Mouse (Mus musculus): Measurements from ENCODE around the gene Kin. TPM values are rescaled to one million over a fixed set of nuclear protein-coding genes. Genes with fewer than 3 reads are reported as not detected.

Gene Kin
- polyA plus RNA-seq, 1 experiment from 2014 or later, result 18.2 TPM

DNA sequence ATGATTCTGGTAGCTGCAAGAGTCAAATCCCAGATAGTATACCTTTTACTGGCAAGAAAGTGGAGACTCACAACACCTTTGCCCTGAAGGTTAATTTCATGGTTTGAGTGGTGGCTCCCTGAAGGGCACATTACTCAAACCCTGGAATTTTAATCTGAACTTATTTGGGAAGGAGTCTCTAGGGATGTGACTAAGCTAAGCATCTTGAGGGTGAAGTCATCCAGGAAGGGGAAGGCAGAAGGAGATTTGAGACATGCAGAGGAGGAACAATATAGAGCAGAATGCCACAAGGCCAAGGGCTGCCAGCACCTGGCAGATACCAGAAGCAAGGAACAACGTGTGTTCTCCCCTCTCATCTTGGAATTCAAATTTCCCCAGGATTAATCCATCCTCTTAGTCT, 38.4 kb downstream of the Kin start:
- no peak overlapping the region for H3K9ac ChIP-seq
- no peak overlapping the region for H3K27ac ChIP-seq (replicated peaks)
- H3K27me3 ChIP-seq (replicated peaks), result no peaks in the 10 kb centered on the region
- no peaks in the 10 kb centered on the region for H3K36me3 ChIP-seq
- ATAC-seq (ENCODE audit: extremely low read depth, insufficient number of reproducible peaks, low FRiP score, low TSS enrichment), result no peak
- no peaks in the 10 kb centered on the region for H3K9me3 ChIP-seq
- WGBS, result 36% methylated on average over 1 of the region's 1 CpGs
- no peak overlapping the region for H3K4me2 ChIP-seq
- no peak overlapping the region for H3K4me3 ChIP-seq
- H3K4me1 ChIP-seq, result no peaks in the 10 kb centered on the region

DNA sequence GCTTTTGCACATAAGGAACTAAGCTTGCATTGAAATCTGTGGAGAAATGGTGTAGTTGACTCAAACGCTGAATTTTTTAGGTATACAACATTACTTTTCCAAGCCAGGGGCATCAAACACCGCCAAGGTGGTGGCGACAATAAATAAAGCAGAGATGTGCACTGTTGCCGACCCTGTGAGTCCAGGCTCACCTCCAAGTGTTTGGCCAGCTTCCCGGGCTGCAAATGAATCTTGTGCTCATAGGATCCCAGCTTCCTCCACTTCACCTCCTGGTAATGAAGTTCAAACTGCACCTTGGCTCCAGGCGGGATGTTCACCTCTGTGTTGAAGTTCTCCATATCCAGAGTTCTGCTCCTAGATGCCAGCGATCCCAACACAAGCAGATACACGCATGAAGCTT, 38.9 kb downstream of the Kin start:
- Histone ChIP-seq H3K9me3 (no peaks in the 10 kb centered on the region), H3K4me3 (no peak overlapping the region), H3K36me3 (no peaks in the 10 kb centered on the region), H3K4me2 (no peak overlapping the region), H3K27me3 (replicated peaks) (no peaks in the 10 kb centered on the region), H3K4me1 (no peaks in the 10 kb centered on the region), H3K9ac (no peak overlapping the region), H3K27ac (replicated peaks) (no peak overlapping the region)
- ATAC-seq (ENCODE audit: extremely low read depth, insufficient number of reproducible peaks, low FRiP score, low TSS enrichment), result no peak
- WGBS, result 74% methylated on average over 8 of the region's 8 CpGs

DNA sequence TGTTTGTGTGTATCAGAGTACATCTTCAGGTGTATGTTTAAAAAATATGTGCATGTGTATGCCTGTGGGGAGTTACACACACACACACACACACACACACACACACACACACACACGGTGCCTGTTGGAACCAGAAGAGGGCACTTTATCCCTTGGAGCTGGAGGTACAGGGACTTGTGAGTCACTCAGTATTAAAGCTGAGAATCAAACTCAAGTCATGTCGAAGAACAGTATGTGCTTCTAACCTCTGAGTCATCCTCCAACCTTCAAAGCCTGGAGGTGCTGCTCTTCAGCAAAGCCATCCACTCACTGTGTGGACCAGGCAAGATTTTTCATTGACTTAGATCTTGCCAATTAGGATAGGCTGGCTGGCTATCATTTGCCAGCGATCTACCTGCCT, 41.4 kb downstream of the Kin start:
- no peak overlapping the region for H3K27ac ChIP-seq (replicated peaks)
- ATAC-seq (ENCODE audit: extremely low read depth, insufficient number of reproducible peaks, low FRiP score, low TSS enrichment), result no peak
- no peak overlapping the region for H3K4me3 ChIP-seq
- H3K4me2 ChIP-seq, result no peak overlapping the region
- H3K9me3 ChIP-seq, result no peaks in the 10 kb centered on the region
- H3K36me3 ChIP-seq, result no peaks in the 10 kb centered on the region
- H3K4me1 ChIP-seq, result no peaks in the 10 kb centered on the region
- 55% methylated on average over 3 of the region's 3 CpGs for WGBS
- H3K9ac ChIP-seq, result no peak overlapping the region
- 0 out of 2 replicates have a peak, but pooled peaks cover 3% of the 10 kb centered on the region for H3K27me3 ChIP-seq (replicated peaks)

DNA sequence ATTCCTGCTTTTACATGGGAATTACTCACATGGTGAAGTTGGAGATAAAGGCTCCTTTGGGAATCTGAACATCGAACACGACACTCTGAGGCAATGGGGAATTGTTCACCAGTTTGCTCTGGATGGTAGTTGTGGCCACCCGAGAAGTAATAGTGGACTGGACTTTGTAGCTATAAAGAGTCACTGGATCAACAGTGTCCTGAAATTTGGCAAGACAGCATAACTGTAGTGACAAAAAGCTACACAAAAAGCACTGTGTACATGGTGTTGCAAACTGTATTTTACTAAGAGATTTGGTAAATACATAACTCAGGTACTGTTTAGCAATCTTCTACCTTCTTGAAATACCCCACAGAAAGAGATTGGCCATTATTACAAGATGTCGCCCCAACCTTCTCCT, 45.7 kb downstream of the Kin start:
- 75% methylated on average over 4 of the region's 4 CpGs for WGBS
- H3K27me3 ChIP-seq (replicated peaks), result 0 out of 2 replicates have a peak, but pooled peaks cover 4% of the 10 kb centered on the region
- no peak overlapping the region for H3K4me2 ChIP-seq
- H3K4me1 ChIP-seq, result no peaks in the 10 kb centered on the region
- H3K36me3 ChIP-seq, result no peaks in the 10 kb centered on the region
- H3K9me3 ChIP-seq, result no peaks in the 10 kb centered on the region
- ATAC-seq (ENCODE audit: extremely low read depth, insufficient number of reproducible peaks, low FRiP score, low TSS enrichment), result no peak
- H3K9ac ChIP-seq, result no peak overlapping the region
- no peak overlapping the region for H3K27ac ChIP-seq (replicated peaks)
- H3K4me3 ChIP-seq, result no peak overlapping the region

DNA sequence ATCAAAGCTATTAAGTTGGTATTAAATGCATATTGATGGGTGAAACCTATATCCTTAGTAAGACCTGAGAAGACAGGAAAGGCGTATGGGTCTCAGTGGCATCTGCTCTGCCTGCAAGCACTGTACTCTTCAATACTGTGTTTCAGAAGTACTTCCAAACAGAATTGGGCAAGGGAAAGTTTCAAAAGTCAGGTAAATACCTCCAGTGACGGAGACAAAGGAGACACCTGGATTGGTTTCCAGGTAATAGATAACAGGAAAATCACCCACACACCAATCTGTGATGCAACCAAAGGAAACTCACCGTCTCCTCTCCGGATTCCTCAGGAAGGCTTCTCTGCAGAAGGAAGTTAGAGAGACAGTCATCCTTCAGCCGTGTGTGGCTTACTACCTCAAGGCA, 47.1 kb downstream of the Kin start:
- Histone ChIP-seq H3K27me3 (replicated peaks) (0 out of 2 replicates have a peak, but pooled peaks cover 6% of the 10 kb centered on the region), H3K4me3 (no peak overlapping the region), H3K9me3 (no peaks in the 10 kb centered on the region), H3K4me1 (no peaks in the 10 kb centered on the region), H3K9ac (no peak overlapping the region), H3K27ac (replicated peaks) (no peak overlapping the region), H3K4me2 (no peak overlapping the region), H3K36me3 (no peaks in the 10 kb centered on the region)
- ATAC-seq (ENCODE audit: extremely low read depth, insufficient number of reproducible peaks, low FRiP score, low TSS enrichment), result no peak
- 77% methylated on average over 5 of the region's 5 CpGs for WGBS

DNA sequence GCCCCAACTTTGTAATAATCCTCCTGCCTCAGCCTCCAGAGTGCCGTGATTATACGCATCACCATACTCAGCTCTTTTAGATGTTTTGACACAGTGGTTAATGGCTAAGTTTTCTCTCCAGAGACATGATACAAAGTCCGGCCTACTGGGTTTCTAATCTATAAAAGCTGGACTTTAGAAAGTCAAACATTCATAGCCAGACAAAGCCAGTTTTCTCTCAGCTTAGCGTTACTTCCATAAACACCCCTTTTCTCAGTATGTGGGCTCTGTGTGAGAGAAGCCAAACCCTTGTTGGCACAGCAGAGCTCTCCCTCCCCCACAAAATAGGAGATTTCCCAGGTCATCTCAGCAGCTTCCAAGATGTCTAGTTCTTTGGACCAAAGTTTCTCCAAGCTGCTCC, 48.2 kb downstream of the Kin start:
- Histone ChIP-seq H3K9ac (no peak overlapping the region), H3K27me3 (replicated peaks) (0 out of 2 replicates have a peak, but pooled peaks cover 6% of the 10 kb centered on the region), H3K36me3 (no peaks in the 10 kb centered on the region), H3K4me3 (no peak overlapping the region), H3K4me1 (no peaks in the 10 kb centered on the region), H3K9me3 (no peaks in the 10 kb centered on the region), H3K27ac (replicated peaks) (no peak overlapping the region), H3K4me2 (no peak overlapping the region)
- no peak for ATAC-seq (ENCODE audit: extremely low read depth, insufficient number of reproducible peaks, low FRiP score, low TSS enrichment)
- WGBS, result 73% methylated on average over 4 of the region's 4 CpGs

DNA sequence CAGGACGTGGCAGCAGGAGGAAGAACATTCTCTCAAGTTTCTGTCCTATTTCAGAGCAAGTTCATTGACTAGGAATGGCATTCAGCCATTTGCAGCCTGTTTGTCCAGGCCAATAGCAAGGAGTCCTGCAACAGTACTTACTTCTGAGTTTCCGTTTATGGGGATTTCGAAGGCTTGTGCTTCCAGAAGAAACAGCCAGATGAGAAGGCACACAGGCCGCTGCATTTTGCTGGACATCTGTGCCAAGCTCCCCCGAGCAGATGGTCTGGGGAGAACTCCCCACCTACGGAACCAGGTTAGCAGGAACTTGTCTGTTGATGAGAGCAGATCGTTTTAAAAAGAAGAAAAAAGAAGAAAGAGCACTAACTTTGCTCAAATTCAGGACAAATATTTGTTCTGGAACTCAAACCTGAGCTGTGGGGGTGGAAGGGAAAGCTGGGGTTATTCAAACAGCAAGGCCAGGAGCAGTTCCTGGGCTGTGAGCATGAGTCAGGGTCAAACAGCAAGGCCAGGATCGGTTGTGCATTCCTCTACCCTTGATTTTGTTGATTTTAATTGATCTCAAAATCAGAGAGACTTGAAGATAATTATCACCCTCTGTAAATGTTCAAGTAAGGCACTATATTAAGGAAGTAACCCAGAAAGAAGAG, 50.1 kb downstream of the Kin start:
- WGBS, result 58% methylated on average over 8 of the region's 8 CpGs
- Histone ChIP-seq H3K27ac (replicated peaks) (no peak overlapping the region), H3K36me3 (no peaks in the 10 kb centered on the region), H3K4me3 (no peak overlapping the region), H3K27me3 (replicated peaks) (0 out of 2 replicates have a peak, but pooled peaks cover 6% of the 10 kb centered on the region), H3K4me1 (no peaks in the 10 kb centered on the region), H3K9me3 (no peaks in the 10 kb centered on the region), H3K4me2 (no peak overlapping the region), H3K9ac (no peak overlapping the region)
- ATAC-seq (ENCODE audit: extremely low read depth, insufficient number of reproducible peaks, low FRiP score, low TSS enrichment), result no peak

DNA sequence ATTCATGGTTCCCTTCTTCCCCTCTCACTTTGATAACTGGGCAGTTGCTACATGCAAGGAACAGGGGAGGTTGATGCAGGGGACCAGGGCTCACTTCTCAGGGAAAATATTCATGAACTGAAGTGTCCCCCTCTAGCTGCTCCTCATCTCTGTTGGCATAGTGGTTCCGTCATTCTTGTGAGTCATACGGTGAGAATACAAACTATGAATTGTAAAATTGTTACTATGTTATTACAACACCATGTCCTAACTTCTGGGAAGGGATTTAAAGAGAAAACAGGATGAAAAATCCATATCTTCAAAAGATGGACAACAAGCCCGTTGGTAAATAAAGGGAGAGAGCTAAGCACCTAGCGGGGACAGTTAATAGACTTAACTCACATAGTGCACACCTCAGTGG, 50.9 kb downstream of the Kin start, which contains the start of gene Itih2:
Itih2 (minus strand) TSS at position 101 of the 400 bp plus-strand sequence.
- Histone ChIP-seq H3K4me2 (no peak within 1 kb of the TSS), H3K27ac (replicated peaks) (no peak within 1 kb of the TSS)
- WGBS, result 82% methylated on average over 4 of the region's 4 CpGs

DNA sequence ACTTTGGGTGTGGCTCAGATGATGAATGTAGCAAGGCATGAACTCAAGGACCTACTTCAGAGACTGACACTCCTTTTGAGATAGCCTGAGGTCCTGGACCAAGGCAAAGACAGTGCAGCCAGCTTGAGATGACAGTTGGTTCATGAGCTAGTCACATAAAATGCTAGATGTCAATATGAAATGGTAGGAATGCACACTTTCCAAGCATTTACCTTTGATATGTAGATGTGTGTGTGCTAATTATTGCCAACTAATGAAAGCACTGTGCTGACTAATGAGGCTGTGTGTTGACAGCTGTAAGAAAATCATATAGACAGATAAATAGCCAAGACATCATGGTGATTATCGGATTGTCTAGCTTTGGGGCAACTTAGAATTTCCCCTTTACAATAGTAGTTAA, 51.7 kb downstream of the Kin start:
- no peak overlapping the region for H3K9ac ChIP-seq
- no peak overlapping the region for H3K4me3 ChIP-seq
- H3K27ac ChIP-seq (replicated peaks), result no peak overlapping the region
- no peak overlapping the region for H3K4me2 ChIP-seq
- no peaks in the 10 kb centered on the region for H3K9me3 ChIP-seq
- H3K4me1 ChIP-seq, result no peaks in the 10 kb centered on the region
- H3K27me3 ChIP-seq (replicated peaks), result 0 out of 2 replicates have a peak, but pooled peaks cover 3% of the 10 kb centered on the region
- 72% methylated on average over 1 of the region's 1 CpGs for WGBS
- ATAC-seq (ENCODE audit: extremely low read depth, insufficient number of reproducible peaks, low FRiP score, low TSS enrichment), result no peak
- H3K36me3 ChIP-seq, result no peaks in the 10 kb centered on the region

More for the DNA sequence above, 50.9 kb downstream of the Kin start, which contains the start of gene Itih2:
- Histone ChIP-seq H3K9me3 (no peaks in the 10 kb centered on the region), H3K4me3 (no peak within 1 kb of the TSS), H3K27me3 (replicated peaks) (0 out of 2 replicates have a peak, but pooled peaks cover 6% of the 10 kb centered on the region), H3K9ac (no peak within 1 kb of the TSS), H3K36me3 (no peaks in the 10 kb centered on the region), H3K4me1 (no peaks in the 10 kb centered on the region)
- ATAC-seq (ENCODE audit: extremely low read depth, insufficient number of reproducible peaks, low FRiP score, low TSS enrichment), result no peak

DNA sequence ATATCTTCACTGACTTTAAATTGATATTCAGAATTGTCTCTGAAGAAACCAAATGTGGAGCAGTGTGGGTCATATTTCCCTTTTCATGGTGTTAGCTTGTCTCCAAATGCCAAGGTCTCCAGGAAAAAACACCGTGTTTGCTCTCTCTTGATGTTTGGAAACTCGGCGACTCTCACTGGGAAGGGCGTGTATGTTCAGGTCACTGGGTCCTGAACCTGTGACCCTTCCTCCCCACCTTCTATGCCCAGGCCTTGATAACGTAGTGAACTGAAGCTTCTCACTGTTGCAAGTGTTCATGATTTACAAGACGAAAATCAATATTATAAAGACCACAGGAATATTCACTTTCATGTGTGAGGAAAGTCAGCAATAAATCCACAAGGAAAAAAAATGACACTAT, 53.5 kb downstream of the Kin start:
- H3K4me2 ChIP-seq, result no peak overlapping the region
- no peak overlapping the region for H3K27ac ChIP-seq (replicated peaks)
- H3K4me1 ChIP-seq, result no peaks in the 10 kb centered on the region
- WGBS, result 64% methylated on average over 6 of the region's 6 CpGs
- no peaks in the 10 kb centered on the region for H3K9me3 ChIP-seq
- H3K9ac ChIP-seq, result no peak overlapping the region
- H3K36me3 ChIP-seq, result no peaks in the 10 kb centered on the region
- ATAC-seq (ENCODE audit: extremely low read depth, insufficient number of reproducible peaks, low FRiP score, low TSS enrichment), result no peak
- no peak overlapping the region for H3K4me3 ChIP-seq
- H3K27me3 ChIP-seq (replicated peaks), result 0 out of 2 replicates have a peak, but pooled peaks cover 3% of the 10 kb centered on the region

DNA sequence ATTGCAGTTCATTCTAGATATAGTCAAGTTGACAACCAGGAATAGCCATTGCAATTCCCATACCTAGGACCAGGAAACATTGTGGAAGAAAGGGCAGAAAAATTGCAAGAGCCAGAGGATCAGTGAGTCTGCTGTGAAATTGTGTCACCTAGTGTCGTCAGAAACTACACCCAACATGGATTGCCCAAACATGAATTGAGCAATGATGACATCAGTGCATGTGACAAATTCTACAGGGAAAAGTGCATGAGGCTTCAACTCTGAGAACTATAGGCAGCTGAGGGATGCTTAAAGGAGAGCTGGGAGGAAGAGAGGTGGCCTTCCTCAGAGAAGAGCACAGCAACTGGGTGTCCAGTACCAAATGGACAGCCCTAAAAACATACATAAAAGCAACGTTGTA, 56.9 kb downstream of the Kin start:
- H3K4me1 ChIP-seq, result no peaks in the 10 kb centered on the region
- H3K36me3 ChIP-seq, result no peaks in the 10 kb centered on the region
- no peak overlapping the region for H3K4me2 ChIP-seq
- no peak overlapping the region for H3K9ac ChIP-seq
- H3K27ac ChIP-seq (replicated peaks), result no peak overlapping the region
- ATAC-seq (ENCODE audit: extremely low read depth, insufficient number of reproducible peaks, low FRiP score, low TSS enrichment), result no peak
- no peak overlapping the region for H3K4me3 ChIP-seq
- no peaks in the 10 kb centered on the region for H3K27me3 ChIP-seq (replicated peaks)
- 66% methylated on average over 2 of the region's 2 CpGs for WGBS
- H3K9me3 ChIP-seq, result no peaks in the 10 kb centered on the region

DNA sequence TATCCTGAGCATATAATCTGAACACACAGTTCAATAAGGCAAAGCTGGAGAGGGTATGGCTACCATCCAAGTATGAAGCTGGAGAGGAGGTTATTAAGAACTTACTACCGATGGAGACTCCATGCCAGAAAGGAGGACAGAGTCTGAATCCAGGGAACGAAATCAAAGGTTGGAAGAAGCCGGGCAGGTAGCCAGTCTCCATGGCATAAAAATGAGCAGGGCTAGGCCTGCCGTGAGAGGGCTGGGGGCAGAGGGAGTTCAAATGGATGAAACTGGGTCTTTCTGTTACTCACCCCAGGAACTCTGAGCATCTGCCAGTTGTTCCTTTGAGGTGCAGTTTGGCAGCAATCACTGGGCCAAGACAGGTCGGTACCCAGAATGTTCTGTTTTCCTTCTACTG, 60.1 kb downstream of the Kin start:
- H3K4me3 ChIP-seq, result no peak overlapping the region
- H3K27ac ChIP-seq (replicated peaks), result no peak overlapping the region
- no peaks in the 10 kb centered on the region for H3K4me1 ChIP-seq
- H3K27me3 ChIP-seq (replicated peaks), result no peaks in the 10 kb centered on the region
- H3K9me3 ChIP-seq, result no peaks in the 10 kb centered on the region
- ATAC-seq (ENCODE audit: extremely low read depth, insufficient number of reproducible peaks, low FRiP score, low TSS enrichment), result no peak
- no peak overlapping the region for H3K9ac ChIP-seq
- no peaks in the 10 kb centered on the region for H3K36me3 ChIP-seq
- 72% methylated on average over 5 of the region's 5 CpGs for WGBS
- no peak overlapping the region for H3K4me2 ChIP-seq
